Mouse (Mus musculus): ENCODE results near the gene Rab3il1.

GRCm38 (mm10) chr19:10046346-10046745, 44.9 kb downstream of the Rab3il1 start:
- TF ChIP-seq MAFK (IDR thresholded peaks at IDR 0.05; ENCODE audit: insufficient replicate concordance, low read length) = no peak
- TF ChIP-seq MAX (IDR thresholded peaks at IDR 0.05; ENCODE audit: low read length) = no peak
- no peak for TF ChIP-seq CTCF (conservative IDR thresholded peaks at IDR 0.05 in 1 of 2, IDR thresholded peaks at IDR 0.05 in 1 of 2; ENCODE audit: low read depth in 2 of 2, low read length in 2 of 2)
- TF ChIP-seq SMC3 (IDR thresholded peaks at IDR 0.05; ENCODE audit: low read depth, low read length) = no peak
